Mouse (Mus musculus): Measurements from ENCODE around the gene Kbtbd7. TPM values are rescaled to one million over a fixed set of nuclear protein-coding genes. Genes with fewer than 3 reads are reported as not detected.
"Not testable (repeated sequence)": the region's sequence is repeated elsewhere in the genome, so short reads cannot be mapped to it uniquely, and the experiment has no call there.

The Kbtbd7 gene
- polyA plus RNA-seq, 1 experiment from 2014 or later = 16.2 TPM

DNA sequence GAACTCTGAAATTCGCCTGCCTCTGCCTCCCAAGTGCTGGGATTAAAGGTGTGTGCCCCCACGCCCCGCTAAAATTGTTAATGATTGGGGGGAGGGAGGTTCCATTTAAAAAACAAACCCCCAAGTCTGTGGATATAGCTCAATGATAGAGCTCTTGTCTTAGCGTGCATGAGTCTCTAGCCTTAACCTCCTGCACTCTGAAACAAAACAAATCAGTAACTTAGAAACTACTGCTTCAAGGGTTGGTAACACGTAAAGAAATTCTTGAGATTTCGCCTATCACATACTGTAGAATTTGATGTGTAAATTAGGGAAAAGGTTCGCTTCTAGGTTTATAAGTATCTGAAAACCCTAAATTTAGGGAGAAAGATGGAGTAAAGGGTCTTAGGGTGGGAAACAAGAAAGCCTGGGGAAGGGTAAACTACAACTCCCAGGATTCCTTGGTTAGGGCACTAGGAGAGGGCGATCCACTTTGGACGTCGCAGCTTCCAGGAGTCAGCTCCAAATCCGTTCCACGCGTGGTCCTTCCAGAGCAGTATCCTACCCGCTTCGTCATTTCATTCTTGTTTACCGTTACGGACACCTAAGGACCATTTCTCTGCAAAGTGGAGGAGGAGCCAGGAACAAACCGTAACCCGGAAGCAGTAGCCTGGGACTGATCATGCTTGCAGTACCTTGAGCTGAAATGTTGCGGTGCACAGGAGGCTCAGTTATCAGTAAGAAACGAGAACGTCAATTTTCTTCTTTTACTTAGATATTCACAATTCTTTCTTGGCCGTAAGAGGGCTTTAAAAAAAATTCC lies 28.8 kb upstream of the Kbtbd7 start, which contains the start of gene Mtrf1:
Gene Mtrf1 (plus strand): TSS at position 452 of the 802 bp plus-strand sequence.
- Histone ChIP-seq H3K36me3 (ENCODE audit: control insufficient read depth, insufficient read depth, low read length) (peaks cover 6% of the 10 kb centered on the region; the same call in 1 of the 2 replicates), H3K9me3 (ENCODE audit: control insufficient read depth, low read length) (no peaks in the 10 kb centered on the region), H3K4me3 (ENCODE audit: low read length) (peak within 1 kb of the TSS; percentile 59), H3K9ac (ENCODE audit: low read depth, low read length) (peak within 1 kb of the TSS; percentile 72), H3K4me1 (ENCODE audit: control insufficient read depth, insufficient read depth, low read depth, low read length) (peaks cover 7% of the 10 kb centered on the region; the same call in 1 of the 2 replicates), H3K27me3 (replicated peaks; ENCODE audit: control insufficient read depth, insufficient read depth, low read length) (no peaks in the 10 kb centered on the region), H3K4me2 (ENCODE audit: low read length) (peak within 1 kb of the TSS; percentile 73), H3K27ac (ENCODE audit: low read depth, low read length) (peak within 1 kb of the TSS; percentile 90)
- 20% methylated on average over 23 of the region's 23 CpGs for WGBS
- ATAC-seq = peak; percentile 97

- no peak for ATAC-seq
- no peak overlapping the region for H3K27ac ChIP-seq (ENCODE audit: low read depth, low read length)
- H3K4me2 ChIP-seq (ENCODE audit: low read length) = no peak overlapping the region
- no peak overlapping the region for H3K9ac ChIP-seq (ENCODE audit: low read depth, low read length)
- no peaks in the 10 kb centered on the region for H3K4me1 ChIP-seq (ENCODE audit: control insufficient read depth, insufficient read depth, low read depth, low read length)
- peaks cover 12% of the 10 kb centered on the region for H3K36me3 ChIP-seq (ENCODE audit: control insufficient read depth, insufficient read depth, low read length)
- H3K27me3 ChIP-seq (replicated peaks; ENCODE audit: control insufficient read depth, insufficient read depth, low read length) = no peaks in the 10 kb centered on the region
- H3K4me3 ChIP-seq (ENCODE audit: low read length) = no peak overlapping the region
- WGBS = 82% methylated on average over 2 of the region's 2 CpGs
- no peaks in the 10 kb centered on the region for H3K9me3 ChIP-seq (ENCODE audit: control insufficient read depth, low read length)
Observed at GRCm38 (mm10) chr14:79407641-79408040, 18.7 kb upstream of the Kbtbd7 start.

- WGBS = 94% methylated on average over 6 of the region's 6 CpGs
- Histone ChIP-seq H3K27ac (ENCODE audit: low read depth, low read length) (no peak overlapping the region), H3K9me3 (ENCODE audit: control insufficient read depth, low read length) (no peaks in the 10 kb centered on the region), H3K9ac (ENCODE audit: low read depth, low read length) (no peak overlapping the region), H3K27me3 (replicated peaks; ENCODE audit: control insufficient read depth, insufficient read depth, low read length) (no peaks in the 10 kb centered on the region), H3K4me3 (ENCODE audit: low read length) (no peak overlapping the region), H3K36me3 (ENCODE audit: control insufficient read depth, insufficient read depth, low read length) (peaks cover 10% of the 10 kb centered on the region; the same call in 1 of the 2 replicates), H3K4me2 (ENCODE audit: low read length) (no peak overlapping the region), H3K4me1 (ENCODE audit: control insufficient read depth, insufficient read depth, low read depth, low read length) (no peaks in the 10 kb centered on the region)
- no peak for ATAC-seq
Observed at GRCm38 (mm10) chr14:79409278-79409830, 17.0 kb upstream of the Kbtbd7 start.

- no peak overlapping the region for H3K4me2 ChIP-seq (ENCODE audit: low read length)
- WGBS = 84% methylated on average over 2 of the region's 2 CpGs
- no peaks in the 10 kb centered on the region for H3K9me3 ChIP-seq (ENCODE audit: control insufficient read depth, low read length)
- H3K27ac ChIP-seq (ENCODE audit: low read depth, low read length) = no peak overlapping the region
- H3K4me1 ChIP-seq (ENCODE audit: control insufficient read depth, insufficient read depth, low read depth, low read length) = no peaks in the 10 kb centered on the region
- peaks cover 10% of the 10 kb centered on the region; the same call in 1 of the 2 replicates for H3K36me3 ChIP-seq (ENCODE audit: control insufficient read depth, insufficient read depth, low read length)
- no peak overlapping the region for H3K9ac ChIP-seq (ENCODE audit: low read depth, low read length)
- H3K4me3 ChIP-seq (ENCODE audit: low read length) = no peak overlapping the region
- H3K27me3 ChIP-seq (replicated peaks; ENCODE audit: control insufficient read depth, insufficient read depth, low read length) = no peaks in the 10 kb centered on the region
- no peak for ATAC-seq
Observed at GRCm38 (mm10) chr14:79410662-79411061, 15.6 kb upstream of the Kbtbd7 start.

- H3K27me3 ChIP-seq (replicated peaks; ENCODE audit: control insufficient read depth, insufficient read depth, low read length) = no peaks in the 10 kb centered on the region
- no peaks in the 10 kb centered on the region for H3K4me1 ChIP-seq (ENCODE audit: control insufficient read depth, insufficient read depth, low read depth, low read length)
- H3K9ac ChIP-seq (ENCODE audit: low read depth, low read length) = no peak overlapping the region
- no peak overlapping the region for H3K4me3 ChIP-seq (ENCODE audit: low read length)
- 83% methylated on average over 6 of the region's 6 CpGs for WGBS
- no peak for ATAC-seq
- H3K36me3 ChIP-seq (ENCODE audit: control insufficient read depth, insufficient read depth, low read length) = peaks cover 6% of the 10 kb centered on the region; the same call in 1 of the 2 replicates
- H3K9me3 ChIP-seq (ENCODE audit: control insufficient read depth, low read length) = no peaks in the 10 kb centered on the region
- no peak overlapping the region for H3K27ac ChIP-seq (ENCODE audit: low read depth, low read length)
- H3K4me2 ChIP-seq (ENCODE audit: low read length) = no peak overlapping the region
Observed at GRCm38 (mm10) chr14:79413121-79413520, 13.2 kb upstream of the Kbtbd7 start.

- peak; percentile 50; the same call in 1 of the 2 replicates for ATAC-seq
- Histone ChIP-seq H3K4me1 (ENCODE audit: control insufficient read depth, insufficient read depth, low read depth, low read length) (no peaks in the 10 kb centered on the region), H3K27ac (ENCODE audit: low read depth, low read length) (no peak overlapping the region), H3K4me3 (ENCODE audit: low read length) (no peak overlapping the region), H3K9ac (ENCODE audit: low read depth, low read length) (no peak overlapping the region), H3K4me2 (ENCODE audit: low read length) (peak overlapping the region; percentile 12; the same call in 1 of the 2 replicates), H3K36me3 (ENCODE audit: control insufficient read depth, insufficient read depth, low read length) (peaks cover 2% of the 10 kb centered on the region; the same call in 1 of the 2 replicates), H3K27me3 (replicated peaks; ENCODE audit: control insufficient read depth, insufficient read depth, low read length) (no peaks in the 10 kb centered on the region), H3K9me3 (ENCODE audit: control insufficient read depth, low read length) (no peaks in the 10 kb centered on the region)
- WGBS = 28% methylated on average over 20 of the region's 20 CpGs
Observed at GRCm38 (mm10) chr14:79420083-79420685, 6.1 kb upstream of the Kbtbd7 start.

GRCm38 (mm10) chr14:79426730-79427365 lies 537 bp downstream of the Kbtbd7 start:
- H3K9me3 ChIP-seq (ENCODE audit: control insufficient read depth, low read length); H3K36me3 ChIP-seq (ENCODE audit: control insufficient read depth, insufficient read depth, low read length); H3K27me3 ChIP-seq (replicated peaks; ENCODE audit: control insufficient read depth, insufficient read depth, low read length); H3K4me1 ChIP-seq (ENCODE audit: control insufficient read depth, insufficient read depth, low read depth, low read length): not testable (repeated sequence)
- Histone ChIP-seq H3K9ac (ENCODE audit: low read depth, low read length) (peak overlapping the region; percentile 81), H3K27ac (ENCODE audit: low read depth, low read length) (peak overlapping the region; percentile 90), H3K4me2 (ENCODE audit: low read length) (peak overlapping the region; percentile 58), H3K4me3 (ENCODE audit: low read length) (peak overlapping the region; percentile 65)
- WGBS = 57% methylated on average over 5 of the region's 59 CpGs
- peak; percentile 60 for ATAC-seq

GRCm38 (mm10) chr14:79434068-79434467 lies 7.8 kb downstream of the Kbtbd7 start:
- no peaks in the 10 kb centered on the region for H3K36me3 ChIP-seq (ENCODE audit: control insufficient read depth, insufficient read depth, low read length)
- H3K9me3 ChIP-seq (ENCODE audit: control insufficient read depth, low read length) = peaks cover 3% of the 10 kb centered on the region; the same call in 1 of the 2 replicates
- no peak overlapping the region for H3K9ac ChIP-seq (ENCODE audit: low read depth, low read length)
- no peak overlapping the region for H3K4me3 ChIP-seq (ENCODE audit: low read length)
- no peak for ATAC-seq
- H3K27ac ChIP-seq (ENCODE audit: low read depth, low read length) = no peak overlapping the region
- H3K27me3 ChIP-seq (replicated peaks; ENCODE audit: control insufficient read depth, insufficient read depth, low read length) = no peaks in the 10 kb centered on the region
- 83% methylated on average over 1 of the region's 1 CpGs for WGBS
- H3K4me2 ChIP-seq (ENCODE audit: low read length) = no peak overlapping the region
- no peaks in the 10 kb centered on the region for H3K4me1 ChIP-seq (ENCODE audit: control insufficient read depth, insufficient read depth, low read depth, low read length)
